Mouse (Mus musculus) lung, postnatal 0 days (tissue): ENCODE measurements around the gene Spag17. TPM values are rescaled to one million over a fixed set of nuclear protein-coding genes. Genes with fewer than 3 reads are reported as not detected.
A peak's percentile ranks its signal among the peaks of the same experiment; 100 is the strongest.

ENCODE experiments used
- ATAC-seq: fragments of 200-750 bp; cut with Nextera tagmentation; 2 replicates; pipeline ENCODE4 v1.8.0; 2017; ENCODE audit warnings: moderate library complexity
- DNase-seq: peaks from one replicate; pipeline ENCODE4 v3.0.0-alpha.2; 2016; ENCODE audit warnings: low spot score
- H3K27ac ChIP-seq: fragments of 300-500 bp; sonication (generic); 2 replicates; pipeline ENCODE4 v1.5.1; 2014; ENCODE audit warnings: antibody characterized with exemption, mild to moderate bottlenecking, low read length, mixed read lengths
- H3K27me3 ChIP-seq: fragments of 300-500 bp; sonication (generic); replicated peaks from 2 replicates; pipeline ENCODE4 v1.6.1; 2014; ENCODE audit warnings: low read length, mixed read lengths; ENCODE audit not compliant: insufficient read depth
- H3K36me3 ChIP-seq: fragments of 300-500 bp; sonication (generic); 2 replicates; pipeline ENCODE4 v1.6.1; 2014; ENCODE audit warnings: low read length, mixed read lengths; ENCODE audit not compliant: insufficient read depth
- H3K4me1 ChIP-seq: fragments of 300-500 bp; sonication (generic); 2 replicates; pipeline ENCODE4 v1.6.1; 2014; ENCODE audit warnings: antibody characterized with exemption, low read depth, low read length, mixed read lengths; ENCODE audit not compliant: insufficient read depth
- H3K4me2 ChIP-seq: fragments of 300-500 bp; sonication (generic); replicated peaks from 2 replicates; pipeline ENCODE4 v1.6.1; 2014; ENCODE audit warnings: low read depth, mild to moderate bottlenecking, low read length, moderate library complexity, mixed read lengths
- H3K4me3 ChIP-seq: fragments of 300-500 bp; sonication (generic); 2 replicates; pipeline ENCODE4 v1.5.1; 2014; ENCODE audit warnings: low read depth, low read length
- H3K9ac ChIP-seq: fragments of 300-500 bp; sonication (generic); replicated peaks from 2 replicates; pipeline ENCODE4 v1.6.1; 2014; ENCODE audit warnings: low read depth, mild to moderate bottlenecking
- H3K9me3 ChIP-seq: fragments of 300-500 bp; sonication (generic); 2 replicates; pipeline ENCODE4 v1.6.1; 2016; ENCODE audit warnings: low read length, mixed read lengths
- CTCF ChIP-seq: IDR thresholded peaks from 2 replicates; pipeline ENCODE4 v1.5.1; 2016; ENCODE audit warnings: antibody characterized with exemption, mild to moderate bottlenecking
- EP300 ChIP-seq: IDR thresholded peaks from 2 replicates; pipeline ENCODE4 v1.6.1; 2016; ENCODE audit warnings: antibody characterized with exemption, mild to moderate bottlenecking, control low read depth
- WGBS: fragments of 180-500 bp; shearing (Covaris S2); extraction: QIAGEN DNeasy Blood & Tissue Kit; methylation state at CpG from one replicate; pipeline ENCODE4 v1.1.7; 2014; 5-methylcytosine and 5-hydroxymethylcytosine counted together
- polyA plus RNA-seq: library from polyadenylated mRNA; unstranded; fragments of >200 nt; fragmentation: Nextera tagmentation; extraction: Ambion mirVana; gene quantifications from 2 replicates; pipeline ENCODE4 v1.2.1, GENCODE M21; 2015

Gene Spag17
- polyA plus RNA-seq, 1 experiment from 2014 or later, result 5.9 TPM

DNA sequence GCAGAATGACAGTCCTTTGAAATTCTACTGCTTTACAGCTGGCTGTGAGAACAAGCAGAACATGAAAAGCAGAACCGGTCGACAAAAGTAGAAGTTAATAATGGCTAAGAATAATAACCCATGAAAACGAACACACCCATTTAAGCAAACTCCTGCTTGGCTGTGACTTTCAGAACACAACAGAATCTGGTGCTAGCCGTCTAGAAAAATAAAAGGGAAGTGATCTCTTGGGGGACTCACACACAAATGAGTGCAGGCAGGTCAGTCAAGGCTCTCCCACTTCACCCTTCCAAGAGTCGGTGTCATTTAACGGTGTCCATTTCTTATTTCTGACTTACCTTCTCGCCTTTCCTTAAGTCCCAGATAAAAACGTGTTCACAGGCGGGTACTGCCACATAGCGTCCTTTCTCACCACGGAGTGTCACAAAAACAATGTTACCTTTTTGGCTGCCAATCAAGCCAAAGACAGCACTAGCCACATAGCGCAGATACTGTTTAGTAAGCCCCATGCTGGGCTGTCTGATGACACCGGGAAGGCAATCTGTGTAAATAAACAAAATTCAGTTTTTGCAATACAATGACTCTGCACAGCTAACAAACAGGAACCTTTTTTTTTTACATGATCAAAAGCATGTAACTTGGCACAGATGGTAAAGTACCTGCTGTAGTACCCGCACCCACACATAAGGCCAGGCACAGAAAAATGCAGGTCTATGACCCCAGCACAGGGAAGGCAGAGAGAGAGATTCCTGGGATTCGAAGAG, 275.7 kb downstream of the Spag17 start:
- 81% methylated on average over 15 of the region's 15 CpGs for WGBS

GRCm38 (mm10) chr3:100161665-100162314, 276.6 kb downstream of the Spag17 start:
- Histone ChIP-seq H3K9ac (peak overlapping the region; percentile 84), H3K27me3 (no peaks in the 10 kb centered on the region), H3K4me3 (peak overlapping the region; percentile 82), H3K4me1 (peaks cover 4% of the 10 kb centered on the region; the same call in 1 of the 2 replicates), H3K9me3 (no peaks in the 10 kb centered on the region), H3K27ac (peak overlapping the region; percentile 47), H3K36me3 (peaks cover 9% of the 10 kb centered on the region; the same call in 1 of the 2 replicates), H3K4me2 (peak overlapping the region; percentile 68)
- 1% methylated on average over 35 of the region's 35 CpGs for WGBS
- DNase-seq (no peak), ATAC-seq (no peak)
- no peak for TF ChIP-seq CTCF
- no peak for TF ChIP-seq EP300

More for the DNA sequence above, 275.7 kb downstream of the Spag17 start:
- Histone ChIP-seq H3K4me1 (peaks cover 4% of the 10 kb centered on the region; the same call in 1 of the 2 replicates), H3K27me3 (no peaks in the 10 kb centered on the region), H3K9ac (no peak overlapping the region), H3K4me2 (peak overlapping the region; percentile 68), H3K36me3 (peaks cover 10% of the 10 kb centered on the region; the same call in 1 of the 2 replicates), H3K27ac (no peak overlapping the region), H3K4me3 (0 out of 2 replicates have a peak overlapping the region, but pooled peaks have one; percentile 82), H3K9me3 (no peaks in the 10 kb centered on the region)
- DNase-seq, result no peak
- ATAC-seq, result no peak
- TF ChIP-seq CTCF (no peak), EP300 (no peak)

GRCm38 (mm10) chr3:100162315-100163105, 277.3 kb downstream of the Spag17 start, which contains the start of the genes Gdap2 and Wdr3:
TSS of gene Gdap2 (plus strand) at chr3:100162381.
TSS of gene Wdr3 (minus strand) at chr3:100162407.
- peak within 1 kb of the TSS; percentile 68 for H3K4me2 ChIP-seq
- 2% methylated on average over 51 of the region's 55 CpGs for WGBS
- no peaks in the 10 kb centered on the region for H3K27me3 ChIP-seq
- ATAC-seq (peak; percentile 99), DNase-seq (peak; percentile 98)
- TF ChIP-seq EP300, result no peak
- TF ChIP-seq CTCF, result no peak; the same call in 1 of the 2 replicates
- no peaks in the 10 kb centered on the region for H3K9me3 ChIP-seq
- H3K36me3 ChIP-seq, result 0 out of 2 replicates have a peak, but pooled peaks cover 9% of the 10 kb centered on the region
- peaks cover 4% of the 10 kb centered on the region; the same call in 1 of the 2 replicates for H3K4me1 ChIP-seq
- H3K4me3 ChIP-seq, result peak within 1 kb of the TSS; percentile 82
- peak within 1 kb of the TSS; percentile 84 for H3K9ac ChIP-seq
- H3K27ac ChIP-seq, result peak within 1 kb of the TSS; percentile 92

DNA sequence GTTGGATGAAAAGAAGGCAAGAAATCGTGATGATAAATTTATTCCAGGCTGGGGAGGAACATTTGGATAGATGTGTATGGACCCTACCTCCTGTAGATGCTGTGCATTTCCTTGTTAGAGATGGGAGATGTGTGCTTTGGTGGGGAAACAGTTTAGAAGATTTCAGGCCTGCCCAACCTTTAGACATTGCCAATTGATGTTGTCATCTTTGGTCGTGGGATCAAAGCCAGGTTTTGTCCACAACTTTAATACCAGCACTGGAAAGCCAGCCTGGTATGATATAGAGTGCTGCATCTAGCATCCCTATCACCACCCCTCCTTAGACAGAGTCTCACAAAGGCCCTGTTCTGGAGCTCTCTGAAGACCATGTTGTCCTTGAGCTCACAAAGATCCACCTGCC, 278.4 kb downstream of the Spag17 start:
- H3K36me3 ChIP-seq, result 0 out of 2 replicates have a peak, but pooled peaks cover 9% of the 10 kb centered on the region
- ATAC-seq (no peak), DNase-seq (no peak)
- TF ChIP-seq EP300 (no peak), CTCF (no peak)
- no peak overlapping the region for H3K4me2 ChIP-seq
- H3K9ac ChIP-seq, result no peak overlapping the region
- no peaks in the 10 kb centered on the region for H3K9me3 ChIP-seq
- no peak overlapping the region for H3K4me3 ChIP-seq
- H3K27ac ChIP-seq, result no peak overlapping the region
- peaks cover 4% of the 10 kb centered on the region; the same call in 1 of the 2 replicates for H3K4me1 ChIP-seq
- no peaks in the 10 kb centered on the region for H3K27me3 ChIP-seq
- WGBS, result 71% methylated on average over 2 of the region's 2 CpGs

GRCm38 (mm10) chr3:100164991-100165390, 279.8 kb downstream of the Spag17 start:
- ATAC-seq (no peak), DNase-seq (no peak)
- Histone ChIP-seq H3K9me3 (no peaks in the 10 kb centered on the region), H3K36me3 (no peaks in the 10 kb centered on the region), H3K4me3 (no peak overlapping the region), H3K9ac (no peak overlapping the region), H3K27me3 (no peaks in the 10 kb centered on the region), H3K4me2 (no peak overlapping the region), H3K4me1 (peaks cover 4% of the 10 kb centered on the region; the same call in 1 of the 2 replicates), H3K27ac (no peak overlapping the region)
- TF ChIP-seq EP300 (no peak), CTCF (no peak)
